Mouse (Mus musculus): Measurements from ENCODE around the gene Gm13199.

The Gm13199 gene

DNA sequence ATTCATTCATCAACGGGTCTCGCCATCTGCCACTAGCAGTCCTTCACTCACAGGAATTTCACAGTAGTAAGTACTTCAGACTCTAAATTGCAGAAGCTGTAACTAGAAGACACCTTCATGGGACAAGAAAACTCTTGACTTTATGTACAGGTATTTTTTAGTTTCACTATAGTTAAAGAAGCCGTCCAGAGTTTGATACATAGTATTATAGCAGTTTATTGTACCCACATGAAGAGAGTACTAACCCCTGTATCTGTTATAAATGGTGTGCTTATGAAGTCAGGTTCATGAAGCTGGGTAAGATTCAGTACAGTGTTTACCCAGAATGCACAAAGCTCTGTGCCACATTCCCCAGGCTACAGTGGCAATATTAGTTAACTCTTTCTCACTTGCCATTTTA is at the start of gene Gm13199:
TSS of gene Gm13199 (minus strand) at position 101 of the 400 bp plus-strand sequence.
- no peak for DNase-seq

DNA sequence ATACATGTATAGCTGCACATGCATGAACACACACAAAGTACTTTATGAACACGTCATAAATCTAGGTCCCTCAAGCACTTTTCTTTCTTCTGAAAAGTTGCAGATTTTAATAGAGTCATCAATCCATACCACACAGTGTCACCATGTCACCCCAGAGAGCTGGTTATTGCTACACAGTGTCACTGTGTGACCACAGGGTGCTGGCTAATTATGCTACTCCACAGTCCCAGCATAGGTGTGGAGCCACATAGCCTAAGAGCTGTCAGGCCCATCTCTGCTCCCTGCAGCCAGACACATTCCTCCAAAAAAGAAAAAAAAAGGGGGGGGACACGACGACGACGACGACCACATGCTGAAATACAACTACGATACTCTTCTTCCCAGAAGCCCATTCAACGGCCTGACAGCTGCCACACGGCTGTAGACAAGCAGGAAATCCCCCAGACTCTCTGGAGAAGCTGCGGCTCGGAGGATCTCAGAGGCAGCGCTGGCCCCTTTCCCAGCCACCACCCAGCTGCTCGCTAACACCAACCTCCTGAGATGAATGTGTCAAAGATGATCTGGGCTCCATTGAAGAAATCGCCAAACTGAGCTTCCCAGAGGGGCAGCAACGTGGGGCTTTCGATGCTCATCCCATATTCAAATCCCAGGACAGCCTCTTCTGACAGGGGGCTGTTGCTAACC is 48.7 kb upstream of the Gm13199 start:
- DNase-seq: peak; percentile 17

DNA sequence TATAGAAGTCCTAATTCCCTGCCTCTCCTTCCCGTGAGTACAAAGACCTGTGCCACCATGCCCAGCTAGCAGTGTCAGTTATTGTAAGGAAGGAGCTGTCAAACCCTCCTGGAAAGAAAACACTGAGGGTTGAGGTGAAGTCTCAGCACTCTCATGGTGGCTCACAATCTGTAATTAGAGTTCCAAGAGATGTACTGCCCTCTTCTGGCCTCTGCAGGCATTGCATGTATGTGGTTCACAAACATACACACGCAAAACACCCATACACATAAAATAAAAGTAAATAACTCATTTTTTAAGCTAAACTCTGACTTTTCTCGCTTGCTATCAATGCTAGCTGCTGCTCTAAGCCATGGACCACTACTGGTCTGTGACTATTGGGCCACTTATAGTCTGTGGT is 43.9 kb upstream of the Gm13199 start:
- peak; percentile 39 for DNase-seq

DNA sequence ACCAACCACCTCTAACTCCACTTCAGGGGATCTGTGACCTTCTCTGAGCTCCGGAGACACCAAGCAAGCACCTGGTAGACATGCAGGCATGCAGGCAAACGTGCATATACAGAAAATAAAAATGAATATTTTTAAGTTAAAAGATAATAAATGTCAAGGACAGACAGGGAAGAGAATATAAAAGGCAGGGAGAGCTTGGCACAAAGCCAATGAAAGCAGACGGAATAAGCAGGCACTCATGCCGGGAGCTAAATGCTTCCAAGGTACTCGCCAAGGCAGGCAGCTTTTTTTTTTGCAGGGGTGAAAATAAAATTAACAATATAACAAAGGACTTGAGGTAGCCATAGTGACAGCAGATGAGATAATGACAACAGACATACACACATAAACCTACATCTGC is 43.4 kb upstream of the Gm13199 start:
- DNase-seq: peak; percentile 20

DNA sequence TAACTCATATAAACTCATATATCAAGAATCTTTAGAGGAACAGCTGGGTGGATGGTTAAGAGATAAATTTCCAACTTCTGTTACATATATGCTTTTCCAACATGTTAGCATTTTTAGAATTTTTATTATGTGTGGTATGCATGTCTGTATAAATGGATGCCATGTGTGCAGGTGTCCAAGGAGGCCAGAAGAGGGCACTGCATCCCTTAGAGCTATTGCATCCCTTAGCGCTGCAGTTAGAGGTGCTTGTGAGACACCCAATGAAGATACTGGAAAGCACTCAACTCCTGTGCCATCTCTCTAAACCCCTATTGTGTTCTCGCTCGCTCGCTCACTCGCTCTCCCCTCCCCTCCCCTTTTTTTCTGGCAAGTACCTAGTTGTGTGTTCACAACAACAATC is 37.4 kb upstream of the Gm13199 start:
- peak; percentile 39 for DNase-seq

DNA sequence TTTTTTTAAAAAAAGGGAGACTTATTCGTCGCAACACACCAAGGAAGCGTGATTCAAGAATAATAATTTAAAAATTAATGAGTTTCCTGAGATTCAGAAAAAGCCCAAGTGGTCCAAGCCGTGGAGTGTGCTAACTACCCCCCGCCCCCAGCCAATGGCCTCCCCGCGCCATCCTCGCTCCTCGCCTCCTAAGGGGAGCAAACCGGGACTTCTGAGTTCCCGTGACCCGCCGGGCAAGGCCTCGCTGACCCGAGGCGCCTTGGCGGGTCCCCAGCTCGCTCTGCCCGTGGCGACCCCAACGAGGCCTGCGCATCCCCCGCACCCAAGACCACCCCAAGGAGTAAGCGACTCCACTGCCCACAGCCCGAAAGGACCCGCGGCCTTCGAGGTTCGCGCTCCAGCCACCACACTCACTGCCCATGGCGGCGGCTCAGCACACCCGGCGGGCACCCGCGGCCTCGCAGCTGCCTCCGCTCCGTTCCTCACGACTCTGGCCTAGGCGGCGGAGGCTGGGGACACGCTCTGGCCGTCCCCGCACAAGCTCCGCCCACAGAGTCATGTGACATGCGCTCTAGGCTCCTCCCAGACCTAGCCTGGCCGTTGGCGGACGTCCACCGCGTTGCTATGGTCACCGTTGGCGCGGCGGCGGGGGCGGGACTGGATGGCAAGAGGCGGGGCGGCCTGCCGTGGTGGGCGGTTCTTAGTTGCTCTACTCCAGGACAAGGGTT is 32.3 kb upstream of the Gm13199 start, which contains the start of gene Sec61a2:
TSS of gene Sec61a2 (minus strand) at position 590 of the 728 bp plus-strand sequence.
- DNase-seq: peak; percentile 98

DNA sequence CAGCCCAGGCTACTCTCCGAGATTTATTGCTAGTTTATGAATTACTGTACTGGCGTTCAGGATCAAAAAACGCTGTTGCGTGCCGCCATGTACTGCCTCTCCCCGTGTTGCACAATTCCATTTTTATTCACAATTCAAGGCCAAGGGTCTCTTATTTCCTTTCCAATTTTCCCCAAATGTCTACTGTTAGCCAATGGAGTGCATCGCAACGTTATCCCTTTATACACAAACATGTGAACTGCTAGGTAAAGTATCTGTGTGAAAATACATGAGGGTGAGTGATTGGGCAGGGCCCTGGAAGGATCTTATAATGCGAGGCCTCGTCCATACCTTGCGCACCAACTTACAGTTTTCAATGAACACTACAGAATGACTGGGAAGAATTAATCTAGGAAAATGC is 31.6 kb upstream of the Gm13199 start:
- no peak for DNase-seq

DNA sequence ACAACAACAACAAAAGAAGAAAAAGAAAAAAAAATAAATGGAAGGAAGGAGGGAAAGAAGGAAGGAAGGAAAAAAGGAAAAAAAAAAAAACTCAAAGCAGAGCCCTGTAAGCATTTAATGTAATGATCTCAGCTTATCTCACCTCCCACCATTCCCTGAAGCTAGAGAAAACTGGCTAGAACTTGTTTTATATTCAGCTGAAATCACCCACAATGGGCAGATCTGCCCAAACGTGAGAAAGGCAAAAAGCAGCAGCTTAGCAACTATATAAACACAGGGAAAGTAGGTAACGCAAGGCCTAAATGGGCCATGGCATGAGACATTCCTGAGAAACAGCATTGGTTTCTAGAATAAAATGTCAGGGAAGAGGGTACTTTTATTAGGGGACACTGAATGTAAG is 26.7 kb upstream of the Gm13199 start:
- DNase-seq: no peak

DNA sequence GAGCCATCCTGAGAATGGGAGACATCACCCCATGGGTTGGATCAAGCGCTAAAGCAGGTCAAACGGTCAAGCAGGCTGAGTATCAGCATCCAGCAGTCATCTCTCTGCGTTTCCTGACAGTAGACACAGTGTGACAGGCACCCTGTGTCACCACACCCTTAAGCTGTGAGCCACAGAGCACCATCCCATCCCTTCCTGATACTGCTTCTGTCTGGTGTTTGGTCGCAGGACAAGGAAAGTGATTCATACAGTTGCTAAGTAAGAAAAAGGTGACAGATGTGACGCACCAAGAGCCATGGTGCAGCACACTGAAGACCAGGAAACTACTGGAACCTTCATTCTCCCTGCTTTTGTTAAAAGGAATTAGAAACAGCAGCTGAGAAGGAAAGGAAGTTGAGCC is 26.1 kb upstream of the Gm13199 start:
- DNase-seq: no peak

DNA sequence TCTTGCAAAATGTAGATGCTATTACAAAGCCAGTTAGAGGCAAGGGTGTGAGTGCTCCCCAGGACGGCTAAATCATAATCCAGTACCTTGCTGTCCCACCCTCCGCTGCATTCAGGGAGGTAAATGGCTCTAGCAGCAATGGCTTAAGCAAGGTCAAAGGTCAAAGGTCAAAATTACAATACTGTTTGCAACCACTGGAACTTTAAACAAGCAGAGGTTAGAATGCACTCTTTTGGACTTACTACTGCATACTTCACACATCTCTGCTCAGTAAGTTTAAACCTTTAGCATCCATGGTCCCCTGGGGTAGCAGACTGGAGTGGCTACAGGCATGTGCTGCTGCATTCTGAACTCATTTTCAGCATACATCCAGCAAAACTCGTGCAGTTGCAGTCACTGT is 14.7 kb upstream of the Gm13199 start:
- no peak for DNase-seq

DNA sequence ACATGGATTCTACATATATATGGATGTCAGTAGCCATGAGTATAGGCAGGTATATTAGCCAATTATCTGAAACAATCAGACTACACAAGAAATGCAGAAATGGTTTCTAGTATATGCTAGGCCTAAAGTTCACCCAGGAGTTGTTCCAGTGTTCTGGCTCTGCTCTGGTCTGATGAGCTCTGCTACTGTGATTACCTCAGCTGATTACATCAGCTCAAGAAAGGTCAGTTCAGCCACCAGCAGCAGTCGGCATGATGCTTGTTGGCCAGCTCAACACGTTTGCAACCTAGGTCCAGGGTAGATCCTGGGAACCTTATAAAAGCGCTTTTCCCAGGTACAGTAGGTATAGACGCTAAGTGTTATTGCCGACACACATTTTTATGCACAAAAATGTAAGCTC is 7.0 kb upstream of the Gm13199 start:
- no peak for DNase-seq

DNA sequence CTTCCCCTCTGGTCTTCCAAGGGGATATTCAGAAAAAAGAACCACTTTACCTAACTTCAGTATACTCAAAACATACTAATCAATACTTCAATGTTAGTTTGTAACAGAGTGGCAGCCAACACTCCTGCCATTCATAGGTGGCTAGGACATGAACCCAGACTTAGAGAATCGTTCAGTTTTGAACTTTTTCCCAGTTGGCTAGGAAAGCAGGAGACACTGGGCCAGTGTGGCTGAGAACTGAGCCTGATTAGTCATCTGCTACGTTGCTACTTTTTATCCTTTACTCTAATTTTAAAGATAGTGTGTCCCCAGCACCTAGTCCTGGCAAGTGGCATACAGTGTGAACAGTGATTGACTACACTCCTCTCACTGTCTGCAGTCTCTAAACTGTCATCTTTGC is 4.9 kb upstream of the Gm13199 start:
- DNase-seq: no peak

DNA sequence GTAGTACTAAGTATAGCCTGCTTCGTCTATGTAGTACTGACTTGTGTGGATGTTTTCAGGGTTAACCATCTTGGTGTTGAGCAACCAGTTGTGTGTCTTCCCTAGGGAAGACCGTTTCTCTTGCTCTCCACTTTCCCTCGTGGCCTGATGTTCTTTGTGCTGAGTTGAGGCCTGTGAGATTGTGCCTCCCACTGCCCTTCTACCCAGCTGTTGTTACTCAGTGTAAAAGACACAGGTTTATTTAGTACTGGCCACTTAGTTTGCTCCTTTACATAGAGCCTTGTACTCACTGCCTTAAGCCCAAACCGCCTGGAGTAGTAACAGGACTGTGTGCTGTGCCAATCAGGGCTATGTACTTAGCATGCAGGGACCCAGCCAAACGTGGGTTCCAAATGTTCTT is 10.9 kb downstream of the Gm13199 start:
- DNase-seq: no peak

DNA sequence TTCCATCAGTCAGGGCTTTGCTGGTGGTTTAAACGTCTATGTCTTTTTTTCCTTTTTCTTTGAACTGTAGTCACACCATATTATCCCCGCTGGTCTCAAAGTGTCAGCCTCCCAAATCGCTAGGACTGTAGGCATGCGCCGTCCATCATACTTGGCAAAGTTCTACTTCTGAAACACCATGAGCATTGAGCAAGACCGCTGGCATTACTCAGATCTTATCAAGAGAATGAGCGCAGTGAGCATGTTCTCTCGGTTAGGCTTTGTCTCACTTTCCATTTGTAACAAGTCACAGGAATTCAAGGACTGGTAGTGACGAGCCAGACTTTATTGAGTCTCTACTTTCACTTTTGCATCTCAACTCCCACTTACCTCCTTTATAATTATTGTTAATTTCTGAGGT is 11.6 kb downstream of the Gm13199 start:
- DNase-seq: peak; percentile 10

DNA sequence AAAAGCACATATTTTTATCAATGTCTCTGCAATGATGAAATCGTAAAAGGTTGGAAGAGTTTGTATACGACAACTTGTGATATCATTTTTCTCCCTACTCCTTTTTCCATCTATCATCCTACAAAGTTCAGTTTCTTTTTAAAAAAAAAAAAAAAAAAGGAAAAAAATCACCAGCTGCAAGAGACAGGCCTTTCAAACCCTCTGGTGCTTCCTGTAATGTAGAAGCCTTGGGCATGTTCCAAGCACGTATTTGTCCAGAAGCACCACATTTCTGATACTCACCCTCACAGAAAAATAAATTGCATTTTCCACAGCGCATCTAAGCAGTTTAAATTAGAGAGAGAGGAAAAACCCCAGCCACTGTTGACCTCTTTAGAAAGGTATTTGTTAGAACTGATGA is 16.9 kb downstream of the Gm13199 start:
- DNase-seq: no peak

DNA sequence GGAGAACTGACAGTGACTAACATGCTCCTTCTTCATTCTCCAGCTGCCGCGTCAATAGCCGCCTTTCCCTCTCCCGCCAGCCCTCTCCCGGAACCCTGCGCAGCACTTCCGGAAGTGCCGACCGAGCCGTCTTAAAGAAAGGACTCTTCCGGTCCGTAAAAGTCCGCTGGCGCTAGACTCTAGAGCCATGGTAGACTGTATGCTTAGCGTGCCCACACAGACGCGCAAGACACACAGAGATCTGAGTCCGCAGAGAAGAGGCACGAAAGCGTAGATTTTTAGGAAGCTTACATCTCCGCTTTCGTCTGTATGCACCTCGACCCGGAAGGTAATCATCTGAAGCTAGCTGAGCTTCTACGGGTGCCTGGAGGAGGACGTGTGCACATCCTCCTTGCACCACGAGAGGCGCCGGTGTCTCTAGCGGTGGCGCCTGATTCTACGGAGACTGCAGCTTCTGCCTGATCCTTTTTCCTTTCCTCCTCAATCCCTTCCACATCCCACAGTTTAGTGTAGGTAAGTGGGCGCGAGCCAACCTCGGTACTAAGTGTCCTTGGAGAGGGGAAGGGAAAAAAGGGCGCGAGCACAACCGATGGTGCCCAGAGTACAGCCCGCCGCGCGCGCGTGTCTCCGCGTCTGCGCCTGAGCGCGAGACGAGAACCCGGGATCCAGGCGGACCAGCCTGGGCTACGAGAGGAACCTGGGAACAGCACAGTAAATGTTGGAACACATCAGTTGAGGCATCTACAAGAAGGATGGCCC is 17.7 kb downstream of the Gm13199 start, which contains the start of the genes Nudt5 and Cdc123:
TSS of gene Nudt5 (plus strand) at position 147 of the 759 bp plus-strand sequence.
TSS of gene Cdc123 (minus strand) at position 292 of the 759 bp plus-strand sequence.
- peak; percentile 93 for DNase-seq

DNA sequence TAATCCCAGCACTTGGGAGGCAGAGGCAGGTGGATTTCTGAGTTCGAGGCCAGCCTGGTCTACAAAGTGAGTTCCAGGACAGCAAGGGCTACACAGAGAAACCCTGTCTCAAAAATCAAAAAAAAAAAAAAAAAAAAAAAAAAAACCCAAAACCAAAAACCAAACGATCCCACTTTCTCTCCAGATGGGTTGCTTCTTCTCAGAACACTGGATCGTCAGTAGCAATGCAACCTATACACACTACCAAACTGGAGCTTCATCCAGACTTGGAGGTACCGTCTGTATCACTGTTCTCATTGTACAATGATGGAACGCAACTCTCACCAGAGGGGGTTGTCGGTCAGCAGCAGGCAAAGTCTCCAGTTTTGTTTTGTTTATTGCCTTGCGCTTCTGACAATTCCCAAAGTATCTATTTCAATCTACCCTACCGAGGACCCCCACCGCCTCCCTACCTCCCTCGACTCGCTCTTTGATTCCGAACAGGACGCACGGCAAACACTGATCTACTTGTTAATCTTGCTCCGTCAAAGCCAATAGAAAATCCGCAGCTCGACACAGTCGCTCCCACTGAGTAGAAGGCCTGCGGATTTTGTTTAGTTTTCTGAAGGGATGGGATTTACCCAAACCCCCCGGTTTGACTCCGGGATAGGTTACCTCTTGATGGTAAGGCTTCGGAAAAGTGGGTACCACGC is 18.4 kb downstream of the Gm13199 start:
- no peak for DNase-seq

DNA sequence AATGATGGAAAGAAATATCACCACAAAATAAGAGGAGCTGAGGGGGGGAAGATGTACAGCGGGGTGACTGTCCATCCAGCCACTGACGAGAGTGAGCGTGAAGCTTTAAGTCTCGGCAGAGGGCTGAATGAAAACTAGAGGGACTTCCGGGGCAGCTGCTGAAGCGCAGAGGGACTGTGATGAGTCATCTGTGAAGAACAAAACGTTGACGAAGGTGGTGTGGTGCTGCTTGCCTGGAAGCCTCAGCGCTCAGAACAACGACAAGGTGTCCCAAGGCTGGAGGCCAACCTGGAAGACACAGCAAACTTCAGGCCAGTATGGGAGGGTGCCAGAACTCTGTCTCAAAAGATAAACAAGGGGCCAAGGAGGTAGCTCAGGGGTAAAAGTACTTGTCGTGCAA is 21.9 kb downstream of the Gm13199 start:
- DNase-seq: no peak

DNA sequence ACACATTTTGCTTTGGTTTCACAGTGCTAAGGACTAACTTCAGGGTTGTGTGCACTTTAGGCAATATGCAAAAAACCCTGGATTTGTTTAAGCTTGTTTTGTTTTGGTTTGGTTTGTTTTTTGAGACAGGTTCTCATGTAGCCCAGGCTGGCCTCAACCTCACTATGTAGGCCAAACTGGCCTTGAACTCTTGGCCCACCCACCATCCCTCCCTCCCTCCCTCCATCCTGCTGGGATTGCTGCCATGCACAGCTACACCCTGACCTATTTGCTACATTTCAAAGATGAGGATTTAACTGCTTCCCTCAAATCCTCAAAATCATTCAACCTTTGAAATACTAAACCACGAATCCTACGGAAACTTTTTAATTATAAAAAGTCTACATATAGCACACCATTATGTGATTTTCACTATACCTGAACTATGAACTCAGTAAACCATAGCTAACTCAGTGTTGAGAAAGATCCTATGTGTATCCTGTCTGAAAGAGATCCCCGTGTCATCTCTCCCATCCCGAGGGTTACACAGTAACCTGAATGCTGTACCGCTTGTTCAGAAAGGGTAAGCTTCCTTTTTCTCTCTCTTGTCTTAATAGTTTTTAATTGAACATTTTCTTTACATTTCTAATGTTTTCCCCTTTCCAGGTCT is 37.3 kb downstream of the Gm13199 start:
- no peak for DNase-seq

DNA sequence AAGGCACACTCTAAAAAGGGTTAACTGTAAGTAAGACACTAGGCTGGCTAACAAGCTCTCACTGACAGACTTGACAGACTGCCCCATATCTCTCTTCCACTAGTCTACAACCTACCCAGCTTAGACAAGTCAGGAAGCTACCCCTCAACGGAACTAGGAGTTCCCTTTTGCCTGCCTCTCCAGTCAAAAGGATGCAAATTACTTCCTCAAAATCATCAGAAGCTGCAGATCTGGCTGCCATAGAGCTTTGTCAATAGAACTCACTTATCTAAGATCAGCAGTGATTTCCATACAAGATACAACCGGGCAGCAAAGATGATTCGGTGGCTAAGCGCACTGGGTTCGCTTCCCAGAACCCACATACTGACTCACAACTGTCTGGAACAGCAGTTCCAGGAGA is 38.0 kb downstream of the Gm13199 start:
- DNase-seq: no peak

DNA sequence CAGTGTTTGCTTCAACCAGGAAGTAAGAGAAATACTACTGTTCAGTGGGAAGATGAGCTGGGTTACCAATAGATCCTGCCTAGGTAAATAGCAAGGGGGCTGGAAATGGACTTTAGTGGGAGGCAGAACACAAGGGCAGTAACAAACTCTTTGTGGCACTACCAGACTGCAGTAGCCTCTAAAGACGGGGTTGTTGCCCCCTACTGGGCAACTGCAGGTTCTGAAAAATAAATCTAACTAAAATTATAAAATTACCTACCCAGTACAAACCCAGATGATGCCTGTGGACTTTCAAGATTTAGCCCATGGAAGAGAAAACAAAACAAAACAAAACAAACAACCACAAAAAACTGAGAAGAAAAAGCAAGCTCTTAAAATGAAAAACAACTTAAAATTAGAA is 38.5 kb downstream of the Gm13199 start:
- peak; percentile 8 for DNase-seq

DNA sequence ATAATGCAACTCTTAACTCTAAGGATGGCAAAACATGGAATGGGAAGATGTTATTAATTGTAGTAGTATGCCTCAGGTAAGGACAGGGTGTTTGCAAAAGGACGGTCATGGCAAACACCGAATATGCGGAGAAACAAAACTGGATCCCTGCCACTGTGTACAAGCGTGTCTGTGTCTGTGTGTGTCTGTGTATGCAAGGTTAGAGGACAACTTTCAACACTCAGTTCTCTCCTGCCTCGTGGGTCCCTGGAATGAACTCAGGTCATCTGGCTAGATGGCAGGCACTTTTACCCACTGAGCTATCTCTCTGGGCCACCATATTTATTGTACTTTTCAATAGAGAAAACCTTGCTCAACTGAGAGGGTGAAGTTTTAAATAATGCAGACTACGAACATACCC is 40.3 kb downstream of the Gm13199 start:
- DNase-seq: no peak

DNA sequence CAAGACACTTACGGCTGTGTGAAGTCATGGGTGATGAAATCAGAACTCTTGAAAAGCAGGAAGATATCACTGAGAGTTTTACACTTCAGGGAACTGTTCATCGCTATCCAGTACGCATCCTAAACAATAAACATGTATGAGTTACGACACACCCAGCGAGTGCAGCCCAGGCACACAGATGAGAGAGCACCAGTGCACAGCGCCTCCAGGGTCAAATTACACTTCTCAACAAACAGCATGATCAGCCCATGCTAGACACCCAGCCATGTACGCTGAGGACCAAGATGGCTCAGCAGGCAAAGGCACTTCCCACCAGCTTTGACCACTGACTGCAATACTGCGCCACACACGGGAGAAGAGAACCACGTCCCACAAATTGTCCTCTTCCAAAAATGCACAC is 41.5 kb downstream of the Gm13199 start:
- DNase-seq: no peak
